Mouse (Mus musculus) C2C12 (cell line): ENCODE measurements around the gene Rnf180. TPM values are rescaled to one million over a fixed set of nuclear protein-coding genes. Genes with fewer than 3 reads are reported as not detected.

ENCODE experiments used
- H3K27me3 ChIP-seq: one replicate; pipeline ENCODE4 v1.6.1; 2011; ENCODE audit not compliant: control insufficient read depth, insufficient read depth, insufficient read length
- H3K36me3 ChIP-seq: one replicate; pipeline ENCODE4 v1.6.1; 2011; ENCODE audit not compliant: control insufficient read depth, insufficient read depth
- H3K4me3 ChIP-seq: one replicate; pipeline ENCODE4 v1.5.1; 2011; ENCODE audit warnings: mild to moderate bottlenecking, control low read depth; ENCODE audit not compliant: poor library complexity, insufficient read depth, severe bottlenecking
- H3K79me2 ChIP-seq: one replicate; pipeline ENCODE4 v1.6.1; 2011; ENCODE audit not compliant: control insufficient read depth, insufficient read depth
- H3K79me3 ChIP-seq: one replicate; pipeline ENCODE4 v1.6.1; 2011; ENCODE audit warnings: low read depth, control low read depth
- H3ac ChIP-seq: one replicate; pipeline ENCODE3; 2011; ENCODE audit warnings: low read depth; ENCODE audit not compliant: control insufficient read depth, insufficient read length
- CEBPB ChIP-seq: IDR thresholded peaks from one replicate; pipeline ENCODE4 v1.6.1; 2011; ENCODE audit warnings: low read depth, mild to moderate bottlenecking, control low read depth, moderate library complexity
- CTCF ChIP-seq: IDR thresholded peaks from one replicate; pipeline ENCODE4 v1.5.1; 2011; ENCODE audit not compliant: control insufficient read depth, insufficient read depth, insufficient read length
- FOSL1 ChIP-seq: IDR thresholded peaks from one replicate; pipeline ENCODE4 v1.8.0; 2011; ENCODE audit warnings: mild to moderate bottlenecking, low read length; ENCODE audit not compliant: poor library complexity, insufficient read depth, severe bottlenecking
- MAX ChIP-seq: IDR thresholded peaks from one replicate; pipeline ENCODE4 v1.6.1; 2011; ENCODE audit warnings: mild to moderate bottlenecking, control low read depth
- MYOD1 ChIP-seq: IDR thresholded peaks from one replicate; pipeline ENCODE4 v1.6.1; 2011; ENCODE audit warnings: low read depth; ENCODE audit not compliant: control insufficient read depth, insufficient read length
- MYOG ChIP-seq: IDR thresholded peaks from one replicate; pipeline ENCODE4 v1.6.1; 2011; ENCODE audit not compliant: control insufficient read depth, insufficient read length; ENCODE audit errors: extremely low read depth
- USF1 ChIP-seq: IDR thresholded peaks from one replicate; pipeline ENCODE4 v1.6.1; 2011; ENCODE audit warnings: low read depth, mild to moderate bottlenecking, control low read depth, moderate library complexity
- polyA plus RNA-seq: library from polyadenylated mRNA; unstranded; fragments of >200 nt; fragmentation: generic; extraction: Trizol; gene quantifications from one replicate; pipeline ENCODE4 v1.2.1, GENCODE M21; 2012; ENCODE audit warnings: missing spikeins

Rnf180 gene
- polyA plus RNA-seq, 1 experiment = not detected

DNA sequence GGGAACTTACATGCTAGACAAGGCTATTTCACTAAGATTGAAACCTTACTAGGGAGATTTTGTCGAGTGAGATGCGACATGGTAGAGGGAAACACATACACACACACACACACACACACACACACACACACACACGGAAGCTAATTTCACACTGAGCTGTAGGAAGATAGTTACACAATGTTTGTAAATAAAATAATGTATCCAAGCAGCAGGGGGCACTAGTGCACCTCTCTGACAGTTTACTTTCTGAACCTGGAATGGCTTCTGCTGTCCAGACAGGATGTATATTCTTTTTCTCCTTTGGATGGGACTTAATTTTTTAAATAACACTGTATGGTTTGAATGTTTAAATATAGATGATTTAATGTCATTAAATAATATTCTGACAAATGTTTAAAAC, 27.9 kb downstream of the Rnf180 start:
- H3K4me3 ChIP-seq = no peak overlapping the region
- H3ac ChIP-seq = no peak overlapping the region
- H3K79me3 ChIP-seq = no peaks in the 10 kb centered on the region
- TF ChIP-seq CTCF = no peak
- TF ChIP-seq MAX = no peak
- no peak for TF ChIP-seq MYOD1
- TF ChIP-seq FOSL1 = no peak
- no peak for TF ChIP-seq CEBPB
- TF ChIP-seq USF1 = no peak
- no peak for TF ChIP-seq MYOG
- H3K79me2 ChIP-seq = no peaks in the 10 kb centered on the region
- no peaks in the 10 kb centered on the region for H3K27me3 ChIP-seq
- H3K36me3 ChIP-seq = no peaks in the 10 kb centered on the region

DNA sequence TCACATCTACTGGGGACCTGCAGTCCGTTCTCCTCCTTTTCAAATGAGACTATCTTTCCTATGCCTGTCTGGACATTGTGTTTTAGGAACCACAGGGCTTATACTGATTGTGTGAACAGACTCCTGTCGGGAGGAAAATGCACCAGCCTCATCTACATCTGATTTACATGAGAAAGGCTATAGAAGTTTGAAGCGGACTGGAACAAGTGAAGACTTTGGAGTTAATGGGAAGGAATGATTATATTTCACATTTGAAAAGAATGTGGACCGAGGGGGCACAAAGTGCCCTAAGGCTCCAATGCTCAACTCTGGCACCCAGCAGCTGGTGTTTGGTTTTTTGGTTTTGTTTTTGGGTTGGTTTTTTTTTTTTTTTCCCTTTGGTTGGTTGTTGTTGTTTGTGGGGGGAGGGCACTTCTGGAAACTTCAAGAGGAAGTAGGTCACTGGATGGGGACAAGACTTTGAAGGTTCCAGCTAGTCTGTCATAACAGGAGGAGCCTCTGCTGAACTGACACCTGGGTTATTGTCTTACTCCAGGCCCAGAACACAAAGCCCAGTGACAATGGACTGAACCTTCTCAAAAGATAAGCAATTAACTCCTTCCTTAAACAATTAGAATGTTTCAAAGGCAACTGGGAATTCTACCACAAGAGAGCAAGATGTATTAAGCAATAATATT, 37.7 kb downstream of the Rnf180 start:
- H3K79me2 ChIP-seq = no peaks in the 10 kb centered on the region
- no peaks in the 10 kb centered on the region for H3K36me3 ChIP-seq
- no peaks in the 10 kb centered on the region for H3K27me3 ChIP-seq
- H3K4me3 ChIP-seq = no peak overlapping the region
- no peak overlapping the region for H3ac ChIP-seq
- no peaks in the 10 kb centered on the region for H3K79me3 ChIP-seq
- TF ChIP-seq FOSL1 (no peak), MAX (no peak), CTCF (no peak), USF1 (no peak), MYOG (no peak), MYOD1 (no peak), CEBPB (no peak)

DNA sequence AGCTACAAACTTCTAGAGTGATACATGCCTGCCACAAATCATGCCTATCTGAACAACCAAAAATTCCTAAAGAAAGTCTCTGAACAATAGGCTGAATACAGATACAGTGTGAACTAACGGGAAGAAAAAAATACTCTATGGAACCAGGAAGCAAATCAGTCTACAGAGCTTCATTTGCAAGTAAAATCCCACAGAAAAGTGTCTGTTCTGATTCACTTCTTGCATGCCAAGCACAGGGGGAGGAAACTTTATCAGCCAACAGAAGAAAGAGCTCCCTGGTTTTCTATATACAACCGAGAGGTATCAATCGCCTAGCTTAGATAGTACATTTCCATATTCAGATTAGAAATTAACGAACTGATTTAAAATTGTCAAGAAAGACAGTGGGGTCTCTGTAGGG, 43.8 kb downstream of the Rnf180 start:
- Histone ChIP-seq H3K79me3 (no peaks in the 10 kb centered on the region), H3ac (no peak overlapping the region), H3K4me3 (no peak overlapping the region), H3K79me2 (no peaks in the 10 kb centered on the region), H3K36me3 (no peaks in the 10 kb centered on the region), H3K27me3 (no peaks in the 10 kb centered on the region)
- no peak for TF ChIP-seq CTCF
- TF ChIP-seq FOSL1 = no peak
- TF ChIP-seq CEBPB = no peak
- TF ChIP-seq MYOD1 = no peak
- TF ChIP-seq MYOG = no peak
- no peak for TF ChIP-seq MAX
- TF ChIP-seq USF1 = no peak

DNA sequence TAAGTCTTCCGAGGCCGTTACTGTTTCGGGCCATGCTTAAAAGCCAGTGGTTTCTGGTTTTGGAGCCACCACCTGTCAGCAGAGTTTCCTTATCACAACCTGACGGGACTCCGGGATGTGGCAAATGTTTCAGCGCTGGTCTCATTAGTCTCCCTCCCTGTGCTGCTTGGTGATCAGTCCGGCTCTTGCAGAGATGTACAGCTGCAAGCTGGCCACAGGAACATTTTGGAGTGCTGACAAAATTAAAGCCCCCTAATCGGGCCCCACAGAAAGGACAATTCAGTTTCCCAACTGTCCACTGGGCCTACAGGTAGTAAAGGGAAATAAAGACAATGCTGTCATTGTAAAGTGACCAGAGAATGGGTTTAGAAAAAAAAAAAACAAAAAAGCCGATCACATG, 44.4 kb downstream of the Rnf180 start:
- no peak overlapping the region for H3K4me3 ChIP-seq
- no peaks in the 10 kb centered on the region for H3K27me3 ChIP-seq
- no peak for TF ChIP-seq FOSL1
- no peak for TF ChIP-seq USF1
- no peak for TF ChIP-seq MAX
- TF ChIP-seq CTCF = no peak
- no peak for TF ChIP-seq MYOD1
- TF ChIP-seq MYOG = no peak
- no peak for TF ChIP-seq CEBPB
- H3K79me2 ChIP-seq = no peaks in the 10 kb centered on the region
- H3ac ChIP-seq = no peak overlapping the region
- no peaks in the 10 kb centered on the region for H3K79me3 ChIP-seq
- no peaks in the 10 kb centered on the region for H3K36me3 ChIP-seq

DNA sequence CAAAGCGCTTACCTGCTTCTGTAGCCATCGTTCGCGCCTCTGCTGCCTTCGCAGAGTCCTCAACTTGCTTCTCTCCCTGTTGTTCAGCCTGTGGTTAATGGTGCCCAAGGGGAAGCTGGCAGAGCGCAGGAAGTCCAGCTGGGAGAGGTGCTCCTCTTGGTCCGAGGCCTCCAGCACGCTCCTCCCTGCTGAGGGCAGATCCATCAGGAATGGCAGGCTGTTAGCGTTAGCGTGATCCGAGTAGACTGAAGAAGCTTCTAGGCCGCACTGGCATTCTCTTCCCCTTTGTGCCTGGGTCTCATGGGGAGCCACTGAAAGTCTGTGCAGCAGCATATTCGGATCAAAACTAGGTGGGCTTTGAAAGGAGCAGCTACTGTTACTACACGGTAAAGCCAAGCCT, 45.0 kb downstream of the Rnf180 start:
- no peak overlapping the region for H3K4me3 ChIP-seq
- TF ChIP-seq USF1 = no peak
- TF ChIP-seq FOSL1 = no peak
- TF ChIP-seq MAX = no peak
- no peak for TF ChIP-seq CTCF
- no peak for TF ChIP-seq MYOD1
- no peak for TF ChIP-seq CEBPB
- TF ChIP-seq MYOG = no peak
- H3K79me3 ChIP-seq = no peaks in the 10 kb centered on the region
- H3K27me3 ChIP-seq = no peaks in the 10 kb centered on the region
- no peak overlapping the region for H3ac ChIP-seq
- no peaks in the 10 kb centered on the region for H3K36me3 ChIP-seq
- H3K79me2 ChIP-seq = no peaks in the 10 kb centered on the region
